Mouse (Mus musculus): ENCODE results near the gene Rhbdl3.

The Rhbdl3 gene

DNA sequence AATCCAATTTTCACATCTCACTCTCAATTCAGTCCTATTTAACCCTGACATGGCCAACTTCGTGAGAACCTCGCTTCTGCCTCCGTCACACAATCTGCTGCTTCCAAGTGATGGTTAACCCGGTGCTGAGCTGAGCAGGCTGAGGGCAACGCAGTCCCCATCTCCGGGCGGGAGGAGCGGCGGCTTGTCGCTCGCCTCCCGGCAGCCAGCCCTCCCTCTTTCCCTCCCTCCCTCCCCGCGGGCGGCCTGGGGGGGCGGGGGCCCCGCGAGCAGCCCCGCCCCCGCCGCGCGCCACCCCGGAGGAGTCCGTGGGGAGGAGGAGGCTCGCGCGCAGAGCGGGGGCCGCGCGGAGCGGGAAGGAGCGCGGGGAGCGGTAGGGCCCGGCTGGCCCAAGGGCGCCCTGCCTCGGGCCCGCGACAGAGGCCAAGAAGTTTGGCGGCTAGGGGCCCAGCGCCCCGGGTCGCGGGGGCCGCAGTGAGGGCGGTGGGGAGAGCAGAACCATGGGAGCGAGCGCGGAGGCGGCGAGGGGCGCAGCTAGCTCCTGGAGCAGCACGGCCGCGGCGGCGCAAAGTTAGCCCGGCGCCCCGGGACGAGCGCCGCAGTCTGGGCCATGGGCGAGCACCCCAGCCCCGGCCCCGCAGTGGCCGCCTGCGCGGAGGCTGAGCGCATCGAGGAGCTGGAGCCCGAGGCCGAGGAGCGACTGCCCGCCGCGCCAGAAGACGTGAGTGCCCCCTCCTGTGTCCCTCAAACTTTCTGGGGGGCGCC lies at the start of gene Rhbdl3:
Gene Rhbdl3 (plus strand): TSS at position 362 of the 765 bp plus-strand sequence.
- DNase-seq (ENCODE audit: low spot score), result peak; percentile 30

DNA sequence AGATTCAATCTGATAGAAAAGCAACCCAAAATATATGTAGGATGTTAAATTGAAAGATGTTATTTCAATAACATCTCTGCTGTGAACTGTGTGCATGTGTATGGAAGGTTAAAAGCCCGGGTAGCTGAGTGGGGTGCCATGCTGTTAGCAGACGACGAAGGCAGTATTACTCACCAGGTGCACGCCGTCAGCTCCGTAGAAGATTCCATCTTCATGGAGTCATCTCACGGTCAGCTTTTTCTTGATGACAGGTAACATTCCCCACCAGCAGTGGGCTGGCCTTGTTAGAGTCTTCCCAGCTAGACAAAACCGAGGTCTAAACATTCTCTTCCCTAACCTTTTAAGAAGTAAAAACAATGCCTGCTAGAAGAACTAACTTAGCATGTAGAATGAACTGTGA lies 36.6 kb upstream of the Rhbdl3 start:
- no peak for DNase-seq (ENCODE audit: low spot score)

DNA sequence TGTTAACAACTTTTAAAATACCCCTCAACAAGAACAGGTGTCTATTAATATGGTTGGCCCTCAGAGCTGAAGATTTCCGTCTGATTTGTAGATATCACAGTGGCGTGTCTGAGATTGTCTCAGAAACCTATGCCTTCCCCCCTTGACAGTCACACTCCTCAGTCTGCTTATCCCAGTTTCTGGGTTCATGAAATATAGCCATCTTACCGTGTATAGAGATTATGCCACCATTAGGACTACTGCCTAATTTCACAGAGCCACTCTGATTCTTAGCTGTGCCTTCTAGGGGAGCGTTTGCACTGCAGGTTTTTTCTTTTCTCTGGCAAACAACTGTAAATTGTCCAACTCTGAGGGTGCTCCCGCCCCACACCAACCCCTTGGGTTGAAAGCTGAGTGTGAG lies 29.6 kb upstream of the Rhbdl3 start:
- no peak for DNase-seq (ENCODE audit: low spot score)

DNA sequence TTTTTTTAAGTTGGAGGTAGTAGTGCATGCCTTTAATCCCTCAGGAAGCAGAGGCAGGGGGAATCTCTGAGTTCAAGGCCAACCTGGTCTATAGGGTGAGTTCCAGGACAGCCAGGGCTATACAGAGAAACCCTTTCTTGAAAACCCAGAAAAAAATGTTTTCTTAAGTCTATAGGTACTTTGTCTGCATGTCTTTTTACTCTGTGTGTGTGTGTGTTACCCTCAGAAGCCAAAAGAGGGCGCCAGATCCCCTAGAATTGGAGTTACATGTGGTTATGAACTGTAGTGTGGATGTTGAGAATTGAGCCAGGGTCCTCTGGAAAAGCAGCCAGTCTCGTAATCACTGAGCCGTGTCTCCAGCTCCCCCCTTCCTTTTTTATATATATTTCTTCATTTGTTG lies 25.7 kb upstream of the Rhbdl3 start:
- no peak for DNase-seq (ENCODE audit: low spot score)

DNA sequence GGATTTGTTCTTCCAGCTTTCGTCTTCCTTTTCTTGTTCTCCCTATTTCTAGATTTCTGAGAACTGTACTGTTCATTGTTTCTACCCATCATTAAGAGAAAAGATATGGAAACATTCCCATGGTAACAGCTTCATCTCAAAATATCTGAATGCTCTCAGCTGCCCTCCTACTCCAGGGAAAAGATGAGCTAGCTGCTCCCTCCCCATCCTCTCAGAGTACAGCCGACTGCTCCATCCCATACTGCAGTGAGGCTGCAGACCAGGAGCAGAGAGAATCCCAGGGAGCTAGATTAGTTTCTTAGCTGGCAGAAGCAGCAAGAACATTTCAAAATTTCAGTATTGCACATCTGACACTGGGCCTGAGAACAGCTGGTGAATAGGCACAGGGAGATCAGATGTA lies 22.7 kb upstream of the Rhbdl3 start:
- DNase-seq (ENCODE audit: low spot score), result no peak

DNA sequence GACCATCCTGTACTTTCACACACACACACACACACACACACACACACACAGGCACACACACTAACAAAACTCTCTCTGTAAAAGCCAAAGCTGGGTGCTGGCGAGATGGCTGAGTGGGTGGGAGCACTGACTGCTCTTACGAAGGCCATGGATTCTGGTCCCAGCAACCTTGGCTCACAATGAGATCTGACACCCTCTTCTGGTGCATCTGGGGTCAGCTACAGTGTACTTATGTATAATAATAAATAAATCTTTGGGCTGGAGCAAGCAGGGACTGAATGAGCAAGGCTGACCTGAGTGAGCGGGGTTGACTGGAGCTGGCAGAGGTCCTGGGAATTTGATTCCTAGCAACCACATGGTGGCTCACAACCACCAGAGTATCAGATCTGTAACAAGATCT lies 16.9 kb upstream of the Rhbdl3 start:
- DNase-seq (ENCODE audit: low spot score), result no peak

DNA sequence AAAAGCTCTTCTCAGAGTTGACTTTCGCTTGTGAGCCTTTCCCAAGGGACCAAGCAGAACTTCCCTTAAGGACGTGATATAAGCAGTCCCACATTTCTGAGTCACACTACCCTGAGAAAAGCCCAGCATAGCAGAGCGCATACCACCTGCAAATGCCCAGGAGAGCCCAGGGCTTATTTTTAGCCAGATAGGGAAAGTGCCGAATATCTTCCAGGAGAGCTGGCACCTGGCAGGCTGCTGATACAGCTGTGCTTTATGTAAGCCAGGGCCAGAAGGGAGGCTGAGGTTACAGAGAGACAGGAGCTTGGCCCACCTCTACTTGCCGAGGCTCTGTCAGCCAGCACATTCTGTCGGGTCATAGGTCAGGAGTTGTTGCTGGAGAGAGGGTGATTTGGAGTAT lies 16.1 kb upstream of the Rhbdl3 start:
- DNase-seq (ENCODE audit: low spot score), result peak; percentile 31

DNA sequence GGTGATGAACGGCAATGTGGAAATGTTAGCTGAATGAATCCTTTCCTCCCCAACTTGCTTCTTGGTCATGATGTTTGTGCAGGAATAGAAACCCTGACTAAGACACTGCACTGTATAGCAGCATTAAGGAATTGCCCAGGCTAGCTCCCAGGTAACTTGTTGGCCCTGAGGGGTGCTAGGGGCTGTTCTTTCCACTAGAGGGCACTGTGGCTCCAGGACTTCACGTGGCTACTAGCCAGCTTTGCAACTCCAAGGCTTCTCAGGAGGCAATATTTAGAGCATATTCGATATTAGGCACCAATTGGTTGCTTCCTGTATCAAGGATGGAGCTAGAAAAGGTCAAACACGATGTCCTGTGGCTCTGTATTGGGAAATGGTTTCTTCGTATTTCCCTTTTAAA lies 13.6 kb upstream of the Rhbdl3 start:
- DNase-seq (ENCODE audit: low spot score), result peak; percentile 57

DNA sequence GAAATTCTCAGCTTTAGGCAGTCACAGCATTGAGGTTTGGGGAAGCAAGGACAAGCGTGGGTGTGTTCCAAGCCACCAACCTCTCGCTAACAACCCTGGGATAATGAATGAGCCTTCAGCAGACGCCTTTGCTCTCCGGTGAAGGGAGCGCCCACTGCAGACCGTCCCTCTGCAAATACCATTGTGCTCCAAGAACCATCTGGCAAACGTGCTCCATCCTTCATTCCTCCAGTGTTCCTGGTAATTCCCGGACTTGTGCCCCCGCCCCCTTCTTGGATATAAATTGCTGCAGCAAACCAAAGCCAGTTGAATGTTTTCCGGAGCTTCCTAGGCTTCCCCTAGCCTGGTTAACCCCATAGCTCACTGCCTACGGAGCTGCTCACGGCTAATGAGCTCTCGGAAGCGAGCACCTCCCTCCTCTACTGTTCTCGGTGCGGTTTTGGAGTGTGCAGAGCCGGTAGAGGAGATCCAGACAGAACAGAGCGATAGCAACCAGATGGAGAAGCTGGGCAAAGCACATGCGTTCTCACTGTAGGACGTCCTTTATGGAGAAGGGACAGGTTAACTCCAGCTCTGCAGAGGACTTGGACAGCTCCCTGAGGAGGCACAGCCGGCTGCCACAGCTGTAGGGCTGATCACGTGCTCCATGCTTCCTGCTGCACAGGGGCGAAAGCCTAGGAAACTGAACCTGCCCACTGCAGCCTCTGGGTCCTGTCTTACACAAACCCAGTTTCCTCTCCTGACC lies 10.8 kb upstream of the Rhbdl3 start:
- peak; percentile 26 for DNase-seq (ENCODE audit: low spot score)

DNA sequence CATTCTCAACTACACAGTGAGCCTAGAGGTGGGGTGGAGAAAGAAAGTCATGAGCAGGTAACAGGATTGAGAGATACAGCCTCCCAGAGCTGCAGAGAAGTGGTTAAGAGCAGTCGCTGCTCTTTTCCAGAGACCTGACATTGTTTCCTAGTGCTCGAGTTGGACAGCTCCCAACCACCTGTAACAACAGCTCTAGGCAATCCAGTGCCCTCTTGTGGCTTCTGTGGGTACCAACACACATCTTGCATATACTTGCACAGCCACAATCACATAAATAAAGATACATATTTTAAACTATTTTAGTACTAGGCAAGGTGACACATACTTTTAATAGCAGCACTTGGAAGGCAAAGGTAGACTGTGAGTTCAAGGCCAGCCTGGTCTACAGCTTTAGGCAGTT lies 9.7 kb upstream of the Rhbdl3 start:
- DNase-seq (ENCODE audit: low spot score), result no peak

DNA sequence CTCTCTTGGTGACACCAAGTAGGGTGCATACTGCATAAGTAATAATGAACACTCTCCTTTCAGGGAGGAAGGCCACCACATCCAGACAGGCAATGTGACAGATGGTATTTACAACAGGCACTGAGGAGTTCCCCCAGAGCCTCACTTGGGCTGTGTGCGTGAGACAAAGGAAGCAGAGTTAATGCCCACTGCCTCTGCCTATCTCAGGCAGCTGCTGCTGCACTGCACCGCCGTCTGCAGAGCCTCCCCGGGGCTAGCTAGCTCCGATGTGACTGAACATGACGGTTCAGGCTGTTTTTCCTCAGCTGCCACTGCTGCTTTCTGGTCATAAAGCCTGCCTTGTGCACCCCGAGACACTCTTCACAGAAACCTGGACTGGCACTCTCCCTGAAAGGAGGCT lies 8.2 kb upstream of the Rhbdl3 start:
- no peak for DNase-seq (ENCODE audit: low spot score)

DNA sequence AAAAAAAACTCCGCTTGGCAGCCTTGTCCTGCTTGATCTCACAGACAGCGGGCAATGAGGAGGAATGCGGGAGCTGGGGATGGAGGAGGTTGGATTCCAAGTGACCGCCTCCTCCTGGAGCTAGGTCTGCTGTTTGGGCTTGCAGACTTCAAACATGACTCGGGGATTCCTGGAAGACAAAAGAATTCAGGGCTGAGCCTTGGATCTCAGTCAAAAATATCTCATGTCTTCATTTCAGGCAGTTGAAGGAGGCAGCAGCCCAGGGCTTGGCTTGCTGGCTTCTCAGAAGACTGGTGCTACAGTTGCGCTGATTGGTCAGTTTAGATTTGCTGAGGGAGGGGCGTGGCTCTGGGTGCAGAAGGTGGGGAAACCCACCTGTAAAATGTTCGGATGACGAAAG lies 5.6 kb upstream of the Rhbdl3 start:
- DNase-seq (ENCODE audit: low spot score), result no peak

DNA sequence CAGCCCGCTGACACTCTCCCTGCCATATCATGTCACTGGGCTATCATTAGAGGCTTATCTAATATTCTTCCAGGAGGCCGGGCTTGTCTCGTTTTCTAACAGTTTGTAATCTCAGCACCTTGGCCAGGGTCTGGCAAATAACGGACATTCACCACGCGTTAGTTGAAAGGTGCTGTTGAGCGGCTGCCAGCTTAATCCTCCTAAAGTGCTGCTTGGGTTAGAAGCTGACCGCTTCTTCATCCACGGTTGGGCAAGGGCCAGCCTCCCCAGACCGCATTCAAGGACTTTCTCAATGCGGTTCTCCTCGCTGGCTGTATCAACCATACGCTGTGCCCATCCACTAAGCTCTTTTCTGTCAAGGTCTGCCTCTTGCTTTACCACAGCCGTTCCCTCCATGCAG lies 4.9 kb upstream of the Rhbdl3 start:
- no peak for DNase-seq (ENCODE audit: low spot score)

DNA sequence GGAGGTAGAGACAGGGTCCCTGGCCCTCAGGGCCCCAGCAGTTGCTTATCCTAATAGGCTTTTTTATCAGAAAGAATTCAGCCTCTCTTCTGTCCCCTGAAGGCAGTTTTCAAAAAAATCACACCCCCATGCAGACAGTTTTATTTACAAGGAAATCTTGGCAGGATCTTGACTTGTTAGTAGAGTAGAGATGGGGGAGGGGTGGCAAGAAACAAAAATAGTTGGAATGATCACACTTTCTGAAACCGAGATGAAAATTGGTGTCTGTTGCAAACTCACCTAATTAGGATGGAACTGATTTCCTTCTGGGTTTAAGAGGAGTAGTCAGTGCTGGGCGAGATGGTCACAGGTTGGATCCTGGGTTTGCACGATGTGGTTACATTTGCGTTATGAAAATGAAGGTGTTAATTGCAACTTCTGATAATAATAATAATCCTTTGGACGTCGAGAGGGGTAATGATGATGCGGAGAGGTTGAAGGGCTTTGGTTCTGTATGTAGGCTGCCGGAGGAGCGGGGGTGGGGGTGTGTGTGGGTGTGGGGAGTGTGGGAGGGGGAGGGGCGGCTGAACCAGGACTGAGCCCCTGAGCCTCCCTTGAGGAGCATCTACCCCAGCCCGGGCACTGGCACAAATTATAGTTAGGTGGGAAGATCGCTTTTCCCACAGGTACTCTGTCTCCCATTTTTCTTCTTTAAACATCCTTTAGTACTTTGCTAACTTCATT lies 1.0 kb upstream of the Rhbdl3 start:
- no peak for DNase-seq (ENCODE audit: low spot score)

DNA sequence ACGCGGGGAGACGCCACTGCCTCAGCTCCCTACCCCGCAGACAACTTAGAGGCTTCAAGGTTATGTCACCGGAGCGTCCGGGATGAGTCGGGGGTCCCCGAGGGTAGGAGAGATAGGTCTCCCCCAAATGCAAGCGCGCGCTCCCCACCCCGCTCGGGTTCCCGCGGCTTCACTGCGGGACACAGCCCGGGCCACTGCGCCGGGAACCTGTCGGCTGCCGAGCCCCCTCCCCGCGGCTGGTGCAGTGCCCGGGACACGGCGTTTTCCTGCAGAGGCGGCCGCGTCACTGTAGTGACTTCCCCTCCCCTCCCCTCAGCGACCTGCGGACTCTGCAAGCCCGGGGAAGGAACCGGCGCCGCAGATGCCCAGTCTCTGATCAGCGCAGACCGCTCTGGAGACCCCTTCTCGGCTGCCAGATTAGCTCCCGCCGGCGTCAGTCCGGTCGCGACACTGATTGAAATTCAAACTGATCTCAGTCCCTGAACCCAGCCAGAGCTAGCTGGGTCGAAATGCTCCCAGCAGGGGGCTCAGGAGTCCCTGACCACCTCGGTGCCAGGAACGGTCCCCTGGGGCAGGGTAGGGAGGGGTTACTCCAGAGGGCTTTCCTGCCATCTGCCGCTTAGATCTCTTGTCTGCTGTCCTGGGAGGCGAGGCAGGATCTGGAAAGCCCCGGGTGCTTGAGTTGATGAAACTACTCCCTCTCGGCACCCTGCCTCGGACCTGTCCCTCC lies 769 bp downstream of the Rhbdl3 start:
- peak; percentile 27 for DNase-seq (ENCODE audit: low spot score)

DNA sequence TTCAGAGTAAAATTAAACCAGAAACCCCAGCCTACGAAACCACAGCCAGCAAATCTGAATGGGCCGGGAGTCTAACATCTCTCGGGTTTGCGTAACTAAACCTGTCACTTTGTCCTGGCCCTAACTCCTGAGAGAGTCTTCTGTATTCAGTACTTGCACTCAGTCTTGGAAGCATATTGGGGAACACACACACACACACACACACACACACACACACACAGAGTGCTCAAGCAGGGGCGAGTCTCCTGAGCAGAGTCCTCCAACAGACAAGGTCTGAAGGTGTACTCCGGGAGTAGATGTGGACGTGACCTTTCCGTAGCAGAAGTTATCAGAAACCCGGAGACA lies 1.3 kb downstream of the Rhbdl3 start:
- no peak for DNase-seq (ENCODE audit: low spot score)

DNA sequence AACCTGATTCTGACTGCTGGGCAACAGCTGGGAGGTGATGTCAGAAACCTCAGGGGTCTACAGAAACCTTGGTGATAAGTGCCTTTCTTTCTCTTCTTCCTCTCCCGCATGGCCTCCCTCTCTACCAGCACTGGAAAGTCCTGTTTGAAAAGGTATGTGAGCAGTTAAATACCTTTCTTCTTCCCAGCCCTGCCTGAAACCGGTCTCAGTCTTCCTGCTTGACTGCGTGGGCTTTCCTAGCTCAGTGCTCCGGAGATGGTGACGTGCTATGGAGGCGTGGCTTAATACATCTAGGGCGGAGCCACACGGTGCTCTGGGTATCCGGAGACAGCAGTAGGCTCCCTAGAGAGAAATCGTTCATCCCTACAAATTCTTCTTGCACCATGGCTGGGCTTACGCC lies 1.8 kb downstream of the Rhbdl3 start:
- peak; percentile 34 for DNase-seq (ENCODE audit: low spot score)

DNA sequence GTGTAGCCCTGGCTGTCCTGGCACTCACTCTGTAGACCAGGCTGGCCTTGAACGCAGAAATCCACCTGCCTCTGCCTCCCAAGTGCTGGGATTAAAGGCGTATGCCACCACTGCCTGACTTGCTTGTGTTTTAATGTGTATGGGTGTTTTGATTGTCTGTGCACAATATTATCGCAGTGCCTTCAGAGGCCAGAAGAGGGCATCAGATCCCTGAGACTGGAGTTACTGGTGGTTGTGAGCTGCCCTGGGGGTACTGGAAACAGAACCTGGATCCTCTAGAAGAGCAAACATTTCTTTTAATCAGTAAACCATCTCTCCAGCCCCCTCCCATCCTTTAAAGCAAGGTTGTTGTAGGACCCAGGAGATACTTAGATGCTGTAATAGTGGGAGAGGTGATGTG lies 3.0 kb downstream of the Rhbdl3 start:
- DNase-seq (ENCODE audit: low spot score), result no peak

DNA sequence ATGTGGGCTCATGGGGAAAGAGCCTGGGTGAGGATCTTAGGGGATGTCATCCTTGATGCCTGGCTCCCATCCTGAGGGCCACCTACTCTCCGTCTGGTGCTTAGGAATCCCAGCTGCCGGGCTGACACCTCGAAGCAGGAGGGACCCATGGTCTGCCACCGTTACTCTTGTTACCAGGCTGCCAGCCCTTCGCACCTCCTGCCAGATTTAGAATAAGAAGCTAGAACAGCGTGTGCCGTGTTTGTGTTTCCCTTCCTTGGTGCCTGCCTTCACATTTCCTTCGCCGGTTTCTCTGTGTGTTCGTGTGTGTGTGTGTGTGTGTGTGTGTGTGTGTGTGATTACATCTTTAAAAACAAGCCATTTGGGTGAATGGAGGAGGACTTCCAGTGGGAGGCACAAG lies 4.1 kb downstream of the Rhbdl3 start:
- no peak for DNase-seq (ENCODE audit: low spot score)

DNA sequence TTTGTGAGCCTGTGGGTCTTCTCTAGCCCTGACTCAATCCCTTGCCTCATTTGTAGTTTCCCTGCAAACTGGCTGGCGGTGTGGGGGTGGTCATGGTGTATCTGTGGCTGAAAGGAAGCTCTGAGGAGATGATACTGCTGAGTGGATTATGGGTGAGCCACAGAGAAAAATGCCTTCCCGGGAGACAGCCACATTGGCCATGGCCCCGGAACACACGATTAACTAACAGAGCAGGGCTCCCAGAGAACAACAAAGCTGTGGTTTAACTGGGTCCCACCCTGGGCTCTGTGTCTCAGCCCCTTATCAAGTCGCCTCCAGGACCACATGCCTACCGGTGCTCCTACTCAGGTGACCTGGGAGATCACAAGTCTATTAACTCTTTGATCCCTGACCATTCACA lies 7.8 kb downstream of the Rhbdl3 start:
- DNase-seq (ENCODE audit: low spot score), result no peak

DNA sequence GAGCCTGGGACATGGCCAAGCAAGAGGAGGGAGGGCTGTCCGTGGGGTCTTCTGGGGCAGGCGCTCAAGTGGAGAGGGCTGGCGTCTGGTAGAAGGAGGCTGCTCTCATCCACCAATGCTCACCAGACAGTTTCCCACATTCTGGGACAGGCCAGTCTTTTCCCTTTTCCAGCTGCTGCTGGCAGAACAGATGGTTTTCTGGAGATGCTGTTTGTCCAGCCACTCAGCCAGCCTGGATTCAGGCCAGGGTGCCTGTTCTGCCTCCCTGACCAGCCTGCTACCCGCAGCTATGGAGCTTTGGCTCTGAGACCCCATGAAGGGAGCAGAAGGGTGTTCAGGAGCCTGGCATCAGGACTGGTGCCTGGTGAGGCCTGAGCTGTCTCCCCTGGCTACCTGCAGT lies 10.6 kb downstream of the Rhbdl3 start:
- no peak for DNase-seq (ENCODE audit: low spot score)

DNA sequence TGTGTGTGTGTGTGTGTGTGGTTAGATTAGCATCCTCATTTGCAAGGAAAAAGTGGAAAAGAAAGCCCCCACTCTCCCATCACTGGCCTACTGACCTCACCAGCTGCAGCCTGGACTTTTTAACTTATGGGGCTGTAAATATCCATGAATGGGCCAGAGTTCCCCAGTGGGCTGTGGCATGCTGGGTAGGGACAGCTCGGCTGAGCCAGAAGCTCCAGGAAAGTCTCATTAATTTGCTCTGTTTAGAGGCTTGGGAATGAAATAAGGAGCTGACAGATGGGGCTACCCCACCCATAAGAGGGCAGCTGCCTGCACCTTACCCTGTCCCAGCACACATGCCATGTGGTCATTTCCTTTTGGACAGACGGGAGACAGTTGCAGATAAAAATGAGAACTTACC lies 11.3 kb downstream of the Rhbdl3 start:
- no peak for DNase-seq (ENCODE audit: low spot score)

DNA sequence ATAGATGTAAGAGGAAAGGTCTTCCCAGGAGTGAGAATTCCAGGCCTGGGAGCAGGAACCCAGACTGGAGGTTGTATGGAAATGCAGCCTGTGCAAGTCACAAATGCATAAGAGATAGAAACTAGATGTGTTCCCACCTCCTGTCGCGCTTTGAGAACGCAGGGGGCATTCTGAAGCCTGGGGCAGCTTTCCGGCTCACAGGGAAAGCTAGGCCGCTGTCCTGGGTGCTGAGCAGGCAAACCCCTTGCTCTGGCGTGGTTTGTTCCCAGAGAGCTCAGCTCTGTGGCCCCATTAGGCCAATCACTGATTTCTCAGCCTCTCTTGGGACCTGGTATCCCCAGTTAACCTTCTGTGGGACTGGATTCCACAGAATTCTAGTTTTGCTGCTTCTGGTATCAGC lies 11.9 kb downstream of the Rhbdl3 start:
- no peak for DNase-seq (ENCODE audit: low spot score)
